Mouse (Mus musculus): Measurements from ENCODE around the gene Ptpdc1. TPM values are rescaled to one million over a fixed set of nuclear protein-coding genes. Genes with fewer than 3 reads are reported as not detected.

Ptpdc1 gene
- polyA plus RNA-seq, 1 experiment from 2014 or later: 16.9 TPM

DNA sequence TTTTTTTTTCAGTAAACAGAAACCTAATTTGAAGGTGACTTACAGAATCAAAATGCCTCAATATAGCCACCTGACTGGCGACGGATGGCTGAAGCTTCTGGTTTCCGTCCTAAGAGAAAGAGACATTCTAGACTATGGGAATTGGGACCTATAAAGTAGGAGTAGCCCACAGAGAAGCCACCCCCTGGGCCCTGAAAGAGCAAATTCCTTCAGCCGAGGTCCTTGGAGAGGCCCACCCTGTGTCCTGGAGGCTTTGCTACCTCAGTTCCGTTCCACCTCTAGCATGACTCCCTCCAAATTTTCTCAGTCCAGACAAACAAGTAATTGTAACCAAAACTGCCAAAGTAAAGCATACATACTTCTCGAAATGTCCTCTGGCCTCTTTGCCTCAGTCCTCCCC, 77.8 kb downstream of the Ptpdc1 start:
- H3K9ac ChIP-seq (replicated peaks; ENCODE audit: low read length): no peak overlapping the region
- H3K27me3 ChIP-seq (ENCODE audit: control insufficient read depth, insufficient read depth, low read length): no peaks in the 10 kb centered on the region
- no peak for ATAC-seq (replicated peaks; ENCODE audit: insufficient number of reproducible peaks, low FRiP score, low TSS enrichment, low read depth)
- no peak overlapping the region for H3K4me2 ChIP-seq (ENCODE audit: low read depth, low read length)
- no peak for DNase-seq (ENCODE audit: low spot score)
- 95% methylated on average over 6 of the region's 6 CpGs for WGBS
- H3K27ac ChIP-seq (replicated peaks; ENCODE audit: low read depth, low read length): no peak overlapping the region
- no peaks in the 10 kb centered on the region for H3K36me3 ChIP-seq (replicated peaks; ENCODE audit: control insufficient read depth, insufficient read depth, low read depth, low read length)
- H3K4me1 ChIP-seq (ENCODE audit: control insufficient read depth, insufficient read depth, low read length): no peaks in the 10 kb centered on the region
- no peak overlapping the region for H3K4me3 ChIP-seq (ENCODE audit: low read depth, low read length)
- H3K9me3 ChIP-seq (replicated peaks; ENCODE audit: control insufficient read depth, low read length): no peaks in the 10 kb centered on the region

DNA sequence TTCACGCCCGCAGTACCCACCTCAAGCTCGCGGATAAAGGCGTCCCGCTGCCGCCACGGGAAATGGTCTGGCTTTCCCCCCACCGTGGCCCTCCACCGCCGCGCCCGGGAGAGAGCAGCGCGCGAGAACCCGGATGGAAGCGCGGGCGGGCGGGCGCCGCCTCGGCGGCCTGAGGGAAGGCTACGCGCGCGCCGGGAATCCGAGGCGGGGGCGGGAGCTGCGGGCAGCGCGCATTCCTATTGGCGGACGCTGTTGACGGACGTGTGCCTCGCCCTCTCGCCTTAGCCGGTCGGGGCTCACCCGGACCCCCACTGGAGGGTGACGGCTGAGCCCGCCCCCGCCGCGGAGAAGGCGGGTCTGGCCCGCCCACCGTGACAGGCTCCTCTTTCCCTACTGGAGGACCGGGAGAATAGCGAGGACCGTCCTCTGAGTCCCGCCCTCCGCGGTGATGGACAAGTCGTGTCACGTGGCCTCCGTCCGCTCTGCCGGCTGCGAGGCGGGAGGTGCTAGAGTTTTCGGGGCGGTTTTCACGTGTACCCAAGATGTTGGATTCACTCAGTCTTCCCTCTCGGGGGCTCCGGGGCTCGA, 79.0 kb downstream of the Ptpdc1 start:
- no peaks in the 10 kb centered on the region for H3K9me3 ChIP-seq (replicated peaks; ENCODE audit: control insufficient read depth, low read length)
- peak overlapping the region; percentile 36 for H3K4me2 ChIP-seq (ENCODE audit: low read depth, low read length)
- peak; percentile 98 for ATAC-seq (replicated peaks; ENCODE audit: insufficient number of reproducible peaks, low FRiP score, low TSS enrichment, low read depth)
- peak overlapping the region; percentile 94 for H3K4me3 ChIP-seq (ENCODE audit: low read depth, low read length)
- H3K4me1 ChIP-seq (ENCODE audit: control insufficient read depth, insufficient read depth, low read length): no peaks in the 10 kb centered on the region
- peak; percentile 99 for DNase-seq (ENCODE audit: low spot score)
- no peaks in the 10 kb centered on the region for H3K36me3 ChIP-seq (replicated peaks; ENCODE audit: control insufficient read depth, insufficient read depth, low read depth, low read length)
- H3K9ac ChIP-seq (replicated peaks; ENCODE audit: low read length): peak overlapping the region; percentile 98
- no peaks in the 10 kb centered on the region for H3K27me3 ChIP-seq (ENCODE audit: control insufficient read depth, insufficient read depth, low read length)
- under 1% methylated on average over 51 of the region's 72 CpGs for WGBS
- H3K27ac ChIP-seq (replicated peaks; ENCODE audit: low read depth, low read length): peak overlapping the region; percentile 98

DNA sequence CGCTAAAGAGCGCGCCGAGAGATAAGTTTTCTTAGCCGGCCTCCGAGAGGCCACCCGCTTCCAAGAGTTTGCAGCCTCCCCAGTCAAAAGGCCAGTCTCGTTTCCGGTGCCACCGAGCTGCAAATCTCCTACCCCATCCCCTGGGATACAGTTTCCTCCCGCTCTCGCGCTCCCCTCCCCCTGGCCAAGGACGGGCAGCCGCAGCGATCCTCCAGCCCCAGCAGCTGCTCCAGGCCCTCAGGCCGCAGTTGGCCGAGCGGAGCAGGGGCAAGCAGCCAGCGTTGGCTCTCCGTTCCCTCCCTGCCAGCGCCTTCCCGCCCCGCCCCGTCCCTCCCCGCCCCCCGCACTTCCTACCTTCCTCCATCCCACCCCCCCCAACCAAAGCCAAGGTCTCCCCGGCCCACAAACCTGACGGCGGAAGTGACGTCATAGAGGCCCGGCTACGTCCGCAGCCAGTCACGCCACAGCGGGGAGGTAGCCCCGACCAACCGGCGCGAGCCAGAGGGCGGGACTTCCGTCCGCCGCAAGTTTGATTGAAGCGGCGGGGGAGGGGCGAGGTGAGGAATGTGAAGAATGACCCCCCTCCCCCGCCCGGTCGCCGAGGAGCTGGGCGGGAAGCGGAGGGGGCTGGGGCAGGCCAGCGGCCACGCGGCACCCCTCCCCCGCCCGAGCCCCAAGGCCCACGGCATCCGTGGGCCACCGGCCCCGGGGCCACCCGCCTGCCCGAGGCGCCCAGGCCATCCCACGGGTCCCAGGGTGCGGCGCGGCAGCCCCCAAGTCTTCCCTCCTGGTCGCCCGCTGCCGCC, 79.8 kb downstream of the Ptpdc1 start:
- H3K27me3 ChIP-seq (ENCODE audit: control insufficient read depth, insufficient read depth, low read length): no peaks in the 10 kb centered on the region
- ATAC-seq (replicated peaks; ENCODE audit: insufficient number of reproducible peaks, low FRiP score, low TSS enrichment, low read depth): peak; percentile 87
- H3K4me1 ChIP-seq (ENCODE audit: control insufficient read depth, insufficient read depth, low read length): no peaks in the 10 kb centered on the region
- peak overlapping the region; percentile 42 for H3K4me2 ChIP-seq (ENCODE audit: low read depth, low read length)
- no peaks in the 10 kb centered on the region for H3K9me3 ChIP-seq (replicated peaks; ENCODE audit: control insufficient read depth, low read length)
- peak; percentile 100 for DNase-seq (ENCODE audit: low spot score)
- H3K4me3 ChIP-seq (ENCODE audit: low read depth, low read length): peak overlapping the region; percentile 94
- WGBS: 1% methylated on average over 40 of the region's 72 CpGs
- H3K36me3 ChIP-seq (replicated peaks; ENCODE audit: control insufficient read depth, insufficient read depth, low read depth, low read length): no peaks in the 10 kb centered on the region
- H3K9ac ChIP-seq (replicated peaks; ENCODE audit: low read length): peak overlapping the region; percentile 98
- peak overlapping the region; percentile 98 for H3K27ac ChIP-seq (replicated peaks; ENCODE audit: low read depth, low read length)

DNA sequence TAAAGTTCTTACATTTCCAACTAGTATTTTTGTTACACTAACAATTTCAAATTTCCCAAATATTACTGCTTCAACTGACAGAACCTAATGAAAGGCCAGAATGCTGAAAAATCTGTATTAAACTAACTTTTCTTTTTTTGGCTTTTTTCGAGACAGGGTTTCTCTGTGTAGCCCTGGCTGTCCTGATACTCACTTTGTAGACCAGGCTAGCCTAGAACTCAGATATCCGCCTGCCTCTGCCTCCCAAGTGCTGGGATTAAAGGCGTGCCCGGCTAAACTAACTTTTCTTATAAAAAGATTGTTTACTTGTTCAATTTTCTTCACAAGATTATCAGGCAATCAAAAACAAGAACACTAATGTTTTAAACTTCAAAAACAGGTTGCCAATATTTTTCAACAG, 80.6 kb downstream of the Ptpdc1 start:
- no peak overlapping the region; the same call in 1 of the 2 replicates for H3K9ac ChIP-seq (replicated peaks; ENCODE audit: low read length)
- WGBS: 57% methylated on average over 4 of the region's 4 CpGs
- H3K27ac ChIP-seq (replicated peaks; ENCODE audit: low read depth, low read length): no peak overlapping the region
- H3K27me3 ChIP-seq (ENCODE audit: control insufficient read depth, insufficient read depth, low read length): no peaks in the 10 kb centered on the region
- H3K4me3 ChIP-seq (ENCODE audit: low read depth, low read length): peak overlapping the region; percentile 94
- peak overlapping the region; percentile 42 for H3K4me2 ChIP-seq (ENCODE audit: low read depth, low read length)
- DNase-seq (ENCODE audit: low spot score) (no peak), ATAC-seq (replicated peaks; ENCODE audit: insufficient number of reproducible peaks, low FRiP score, low TSS enrichment, low read depth) (no peak)
- no peaks in the 10 kb centered on the region for H3K9me3 ChIP-seq (replicated peaks; ENCODE audit: control insufficient read depth, low read length)
- H3K36me3 ChIP-seq (replicated peaks; ENCODE audit: control insufficient read depth, insufficient read depth, low read depth, low read length): no peaks in the 10 kb centered on the region
- H3K4me1 ChIP-seq (ENCODE audit: control insufficient read depth, insufficient read depth, low read length): peaks cover 3% of the 10 kb centered on the region; the same call in 1 of the 2 replicates

DNA sequence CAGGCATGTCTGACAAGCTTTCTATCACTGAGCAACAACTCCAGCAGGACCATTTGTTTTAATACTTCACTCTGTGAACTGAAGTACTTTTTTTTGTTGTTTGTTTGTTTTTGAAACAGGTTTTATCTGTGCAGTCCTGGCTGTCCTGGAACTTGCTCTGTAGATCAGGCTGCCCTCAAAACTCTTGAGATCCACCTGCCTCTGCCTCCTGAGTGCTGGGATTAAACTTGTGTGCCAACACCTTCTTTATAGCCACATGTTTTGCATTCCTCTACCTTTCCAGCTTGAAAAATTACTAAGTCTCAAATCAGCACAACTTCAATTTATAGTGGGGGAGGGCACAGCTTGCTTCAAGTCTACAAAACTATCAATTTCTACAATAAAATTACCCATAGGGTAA, 81.1 kb downstream of the Ptpdc1 start:
- Histone ChIP-seq H3K27ac (replicated peaks; ENCODE audit: low read depth, low read length) (no peak overlapping the region), H3K9ac (replicated peaks; ENCODE audit: low read length) (no peak overlapping the region), H3K4me3 (ENCODE audit: low read depth, low read length) (peak overlapping the region; percentile 94; the same call in 1 of the 2 replicates), H3K4me1 (ENCODE audit: control insufficient read depth, insufficient read depth, low read length) (peaks cover 3% of the 10 kb centered on the region; the same call in 1 of the 2 replicates), H3K36me3 (replicated peaks; ENCODE audit: control insufficient read depth, insufficient read depth, low read depth, low read length) (no peaks in the 10 kb centered on the region), H3K4me2 (ENCODE audit: low read depth, low read length) (no peak overlapping the region; the same call in 1 of the 2 replicates), H3K27me3 (ENCODE audit: control insufficient read depth, insufficient read depth, low read length) (no peaks in the 10 kb centered on the region), H3K9me3 (replicated peaks; ENCODE audit: control insufficient read depth, low read length) (no peaks in the 10 kb centered on the region)
- ATAC-seq (replicated peaks; ENCODE audit: insufficient number of reproducible peaks, low FRiP score, low TSS enrichment, low read depth) (no peak), DNase-seq (ENCODE audit: low spot score) (no peak)

DNA sequence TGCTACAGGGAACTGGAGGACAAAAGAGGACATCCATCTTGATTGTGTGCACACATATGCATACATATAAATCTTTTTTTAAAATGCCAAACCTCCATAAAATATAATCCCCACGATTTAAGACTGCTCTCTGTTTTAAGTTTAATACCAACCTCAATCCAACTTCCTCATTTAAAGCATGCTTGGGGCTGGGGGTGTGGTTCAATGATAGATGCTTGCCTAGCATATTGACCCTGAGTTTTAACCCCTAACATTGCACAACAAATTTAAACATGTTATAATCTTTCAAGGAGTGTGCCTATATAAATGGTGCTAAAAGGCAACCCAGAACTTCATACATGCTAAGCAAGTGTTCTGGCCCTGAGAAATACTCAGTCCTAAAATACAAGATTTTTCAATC, 85.0 kb downstream of the Ptpdc1 start:
- Histone ChIP-seq H3K4me1 (ENCODE audit: control insufficient read depth, insufficient read depth, low read length) (peaks cover 3% of the 10 kb centered on the region; the same call in 1 of the 2 replicates), H3K27me3 (ENCODE audit: control insufficient read depth, insufficient read depth, low read length) (no peaks in the 10 kb centered on the region), H3K9ac (replicated peaks; ENCODE audit: low read length) (no peak overlapping the region), H3K27ac (replicated peaks; ENCODE audit: low read depth, low read length) (no peak overlapping the region), H3K4me3 (ENCODE audit: low read depth, low read length) (no peak overlapping the region), H3K4me2 (ENCODE audit: low read depth, low read length) (no peak overlapping the region), H3K9me3 (replicated peaks; ENCODE audit: control insufficient read depth, low read length) (no peaks in the 10 kb centered on the region), H3K36me3 (replicated peaks; ENCODE audit: control insufficient read depth, insufficient read depth, low read depth, low read length) (no peaks in the 10 kb centered on the region; the same call in 1 of the 2 replicates)
- WGBS: 79% methylated on average over 1 of the region's 1 CpGs
- no peak for ATAC-seq (replicated peaks; ENCODE audit: insufficient number of reproducible peaks, low FRiP score, low TSS enrichment, low read depth)
- DNase-seq (ENCODE audit: low spot score): no peak

DNA sequence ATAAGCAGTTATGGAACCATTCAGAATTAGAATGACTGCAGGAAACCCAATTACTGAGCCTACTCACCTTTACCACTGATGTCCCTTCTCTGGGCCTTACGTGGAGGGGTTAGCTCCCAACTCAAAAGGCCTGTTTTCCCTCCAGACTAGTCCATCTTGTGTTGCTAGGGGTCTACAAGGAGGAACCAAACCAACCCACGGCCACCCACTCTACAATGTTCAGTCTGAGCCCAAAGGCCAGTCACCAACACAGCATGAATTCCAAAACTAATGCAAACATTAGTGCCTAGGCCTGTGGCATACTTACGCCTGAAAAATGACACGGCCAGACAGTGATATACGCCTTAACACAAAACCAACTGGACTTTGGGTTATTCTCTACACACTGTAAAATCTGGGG, 92.0 kb downstream of the Ptpdc1 start:
- ATAC-seq (replicated peaks; ENCODE audit: insufficient number of reproducible peaks, low FRiP score, low TSS enrichment, low read depth) (no peak), DNase-seq (ENCODE audit: low spot score) (no peak)
- H3K4me2 ChIP-seq (ENCODE audit: low read depth, low read length): no peak overlapping the region
- no peak overlapping the region for H3K9ac ChIP-seq (replicated peaks; ENCODE audit: low read length)
- H3K27ac ChIP-seq (replicated peaks; ENCODE audit: low read depth, low read length): no peak overlapping the region
- H3K27me3 ChIP-seq (ENCODE audit: control insufficient read depth, insufficient read depth, low read length): no peaks in the 10 kb centered on the region
- no peaks in the 10 kb centered on the region for H3K4me1 ChIP-seq (ENCODE audit: control insufficient read depth, insufficient read depth, low read length)
- H3K9me3 ChIP-seq (replicated peaks; ENCODE audit: control insufficient read depth, low read length): no peaks in the 10 kb centered on the region
- no peak overlapping the region for H3K4me3 ChIP-seq (ENCODE audit: low read depth, low read length)
- WGBS: 83% methylated on average over 5 of the region's 5 CpGs
- H3K36me3 ChIP-seq (replicated peaks; ENCODE audit: control insufficient read depth, insufficient read depth, low read depth, low read length): no peaks in the 10 kb centered on the region; the same call in none of the 2 replicates

DNA sequence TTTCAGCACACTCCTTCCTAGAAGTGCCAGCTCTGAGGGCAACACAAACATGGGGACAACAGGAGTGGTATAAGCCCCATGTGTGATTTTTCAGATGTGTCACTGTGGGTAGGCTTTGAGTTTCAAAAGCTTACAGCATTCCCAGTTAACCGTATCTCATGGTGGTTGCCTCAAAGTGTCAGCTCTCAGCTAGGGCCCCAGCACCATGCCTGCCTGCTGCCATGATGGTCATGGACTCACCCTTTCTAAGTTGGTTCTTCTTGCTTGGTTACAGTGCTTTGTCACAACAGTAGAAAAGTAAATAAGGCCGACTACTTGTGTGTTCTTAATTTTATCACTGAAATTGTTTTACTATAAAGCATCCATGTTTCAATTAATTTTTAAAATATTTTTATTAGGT, 94.0 kb downstream of the Ptpdc1 start:
- H3K27ac ChIP-seq (replicated peaks; ENCODE audit: low read depth, low read length): no peak overlapping the region
- no peaks in the 10 kb centered on the region for H3K27me3 ChIP-seq (ENCODE audit: control insufficient read depth, insufficient read depth, low read length)
- no peaks in the 10 kb centered on the region; the same call in 1 of the 2 replicates for H3K36me3 ChIP-seq (replicated peaks; ENCODE audit: control insufficient read depth, insufficient read depth, low read depth, low read length)
- no peaks in the 10 kb centered on the region for H3K9me3 ChIP-seq (replicated peaks; ENCODE audit: control insufficient read depth, low read length)
- no peak overlapping the region for H3K4me3 ChIP-seq (ENCODE audit: low read depth, low read length)
- H3K4me1 ChIP-seq (ENCODE audit: control insufficient read depth, insufficient read depth, low read length): no peaks in the 10 kb centered on the region
- ATAC-seq (replicated peaks; ENCODE audit: insufficient number of reproducible peaks, low FRiP score, low TSS enrichment, low read depth) (no peak), DNase-seq (ENCODE audit: low spot score) (no peak)
- no peak overlapping the region for H3K9ac ChIP-seq (replicated peaks; ENCODE audit: low read length)
- 81% methylated on average over 2 of the region's 2 CpGs for WGBS
- no peak overlapping the region for H3K4me2 ChIP-seq (ENCODE audit: low read depth, low read length)
